Mouse (Mus musculus): Measurements from ENCODE around the gene Pdia5.

GRCm38 (mm10) chr16:35479301-35479700, 11.4 kb downstream of the Pdia5 start:
- TF ChIP-seq GATA1 (IDR thresholded peaks at IDR 0.05; ENCODE audit: low read length) (no peak), TAL1 (IDR thresholded peaks at IDR 0.05; ENCODE audit: low read length) (no peak)
